Mouse (Mus musculus) left cerebral cortex, postnatal 36 days (tissue): ENCODE data around the gene Tpte. TPM values are rescaled to one million over a fixed set of nuclear protein-coding genes. Genes with fewer than 3 reads are reported as not detected.

Experiments used
- DNase-seq, 2 experiments: peaks; one replicate each; pipeline ENCODE4 v3.0.0; 2021 to 2022; ENCODE audit warnings: low spot score in 2 of 2, mixed read lengths in 1 of 2
- intact Hi-C: fragments of 180-260 bp; cut with DNase I; formaldehyde crosslinking; loops from one replicate; pipeline ENCODE4 v1.15.1; 2025
- total RNA-seq, 2 experiments: library from RNA; stranded (reverse); gene quantifications; 2 replicates each; pipeline ENCODE4 v1.2.3; 2021

Gene Tpte
- total RNA-seq, 2 experiments from 2014 or later = not detected

DNA sequence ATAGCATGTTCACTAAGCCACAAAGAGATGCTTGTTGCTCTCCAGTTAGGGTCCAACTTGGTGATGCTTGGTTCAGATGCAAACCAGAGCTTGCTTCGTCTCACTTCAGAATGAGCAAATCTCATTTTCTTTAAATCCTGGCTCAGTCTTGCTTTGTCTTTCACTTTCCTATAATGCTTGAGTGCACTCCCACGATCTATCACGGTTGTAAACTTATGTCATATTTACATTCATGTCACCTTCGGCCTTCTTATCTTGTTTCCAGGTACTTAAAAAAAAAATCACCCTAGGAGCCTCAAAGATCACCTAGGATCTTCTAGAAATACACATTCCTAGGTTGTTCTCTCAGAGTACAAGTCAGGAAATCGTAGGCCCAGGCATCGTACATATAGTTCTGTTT lies 76.6 kb downstream of the Tpte start:
- no peak for DNase-seq
- intact Hi-C loops = no loop called here

GRCm38 (mm10) chr8:22376311-22376710 lies 93.1 kb downstream of the Tpte start:
- intact Hi-C loops = loop anchor here (5.0 kb wide), 1 partner anchor 184 kb away; the partner anchor contains the start of gene Vps36
- DNase-seq = no peak

DNA sequence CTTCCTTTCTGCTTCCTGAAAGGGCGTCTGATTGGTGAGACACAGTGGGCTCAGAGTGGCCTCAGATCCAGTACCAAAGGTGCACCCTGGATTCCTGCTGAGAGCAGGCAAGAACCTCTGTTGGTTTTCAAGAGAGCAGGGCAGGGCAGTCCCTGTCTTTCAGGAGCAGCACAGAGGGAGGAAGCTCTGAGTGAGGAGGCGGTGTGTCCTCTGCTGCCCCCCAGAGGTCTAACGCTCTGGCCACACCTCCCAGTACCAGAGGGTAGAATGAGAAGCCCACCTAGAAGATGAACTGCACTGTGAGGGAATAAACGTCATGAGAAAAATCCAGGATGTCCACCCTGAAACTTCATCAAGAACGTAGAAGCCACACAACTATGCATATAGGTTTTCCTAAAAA lies 93.7 kb downstream of the Tpte start:
- DNase-seq = no peak
- intact Hi-C loops = loop anchor here (5.0 kb wide), 1 partner anchor 185 kb away; the partner anchor contains the start of gene Vps36

- intact Hi-C loops = no loop called here
- peak in 1 of 2 experiments; percentile 24 for DNase-seq
These were observed 97.7 kb downstream of the Tpte start for GRCm38 (mm10) chr8:22380934-22381333.

DNA sequence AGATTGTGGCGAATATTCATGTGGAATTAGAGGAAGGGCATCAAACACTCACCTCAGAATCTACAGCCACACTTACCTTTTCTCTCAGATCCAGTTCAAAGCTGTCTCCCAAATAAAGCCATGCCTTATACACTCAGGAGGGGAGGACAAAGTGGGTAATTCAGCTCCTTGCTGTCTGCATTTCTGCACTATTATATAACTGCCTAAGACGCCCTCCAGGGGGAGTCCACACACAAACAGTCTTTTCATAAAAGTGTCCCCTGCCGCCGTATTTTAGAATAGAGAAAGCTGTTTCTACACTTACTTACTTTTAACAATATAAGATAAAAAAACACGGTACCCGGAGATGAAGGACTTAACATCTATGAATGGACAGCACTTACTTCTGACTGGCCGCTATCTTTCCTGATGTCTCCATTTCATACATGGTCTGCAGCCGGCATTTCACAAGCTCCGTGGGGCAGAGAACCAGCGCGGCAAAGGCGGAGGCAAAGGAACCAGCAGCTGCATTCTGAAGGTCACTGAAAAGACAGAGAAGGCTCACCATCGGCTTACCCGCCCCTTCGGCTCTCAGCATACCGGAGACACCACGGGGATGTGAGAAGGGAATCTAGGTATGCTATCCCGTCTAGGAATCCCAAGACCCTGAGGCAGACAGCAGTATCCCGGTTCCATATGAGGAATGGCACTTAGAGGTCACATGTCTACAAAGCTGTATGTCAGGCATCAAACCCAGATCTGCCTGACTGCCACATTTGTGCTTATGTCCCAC lies 99.8 kb downstream of the Tpte start:
- no peak for DNase-seq
- intact Hi-C loops = no loop called here

DNA sequence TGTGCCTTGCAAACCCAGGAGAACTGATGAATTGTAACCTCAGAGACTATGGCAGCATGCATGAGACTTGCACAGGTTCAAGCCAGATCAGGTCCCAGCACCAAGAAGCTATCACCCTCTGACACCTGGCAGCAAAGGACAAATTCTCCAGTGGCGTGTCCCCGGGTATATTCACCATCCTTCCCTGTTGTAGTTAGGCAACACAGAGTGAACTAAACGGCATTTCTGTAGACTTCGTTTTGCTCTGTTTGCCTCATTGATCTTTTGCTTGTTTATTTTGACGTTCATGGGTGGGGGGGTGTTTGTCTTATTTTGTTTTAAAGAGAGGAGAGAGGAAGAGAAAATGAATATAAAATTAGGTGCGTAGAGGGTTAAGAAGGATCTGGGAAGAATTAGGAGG lies 101.9 kb downstream of the Tpte start:
- intact Hi-C loops = no loop called here
- DNase-seq = no peak

- no peak for DNase-seq
- intact Hi-C loops = loop anchor here (10.0 kb wide), 1 partner anchor 325 kb away; the partner anchor contains the start of genes Alg11 and Atp7b
These were observed 106.6 kb downstream of the Tpte start for GRCm38 (mm10) chr8:22389874-22390273.

DNA sequence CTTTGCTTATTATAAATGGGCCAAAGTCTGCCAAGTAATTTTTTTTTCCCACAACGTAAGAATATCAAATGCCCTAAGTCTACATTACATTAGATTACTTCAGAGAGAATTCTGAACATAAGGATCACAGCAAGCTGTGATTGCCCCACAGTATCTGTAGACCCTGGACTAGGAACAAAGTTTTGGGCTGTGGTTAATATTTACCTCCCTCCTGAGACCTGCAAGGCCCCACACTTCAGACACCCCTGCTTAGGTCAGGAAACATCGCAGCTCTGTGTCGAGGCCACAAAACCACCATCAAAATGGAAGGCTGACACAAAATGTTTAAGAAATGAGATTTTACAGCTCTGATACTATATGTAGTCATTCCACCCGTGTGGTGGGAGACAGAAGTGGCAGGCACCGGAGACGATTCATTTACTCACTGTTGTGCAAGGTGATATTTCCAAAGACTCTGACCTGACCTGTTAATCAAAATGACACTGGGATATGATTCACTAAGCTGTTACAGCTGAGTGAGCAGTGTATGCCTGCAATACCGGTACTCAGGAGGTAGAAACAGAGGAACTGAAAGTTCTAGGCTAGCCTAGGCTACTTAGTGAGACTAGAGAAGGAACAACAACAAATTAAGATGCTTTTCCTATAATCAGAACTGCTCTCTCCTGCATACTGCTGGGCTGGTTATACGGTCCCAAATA lies 107.7 kb downstream of the Tpte start:
- DNase-seq = no peak
- intact Hi-C loops = loop anchor here (10.0 kb wide), 1 partner anchor 326 kb away; the partner anchor contains the start of genes Alg11 and Atp7b

DNA sequence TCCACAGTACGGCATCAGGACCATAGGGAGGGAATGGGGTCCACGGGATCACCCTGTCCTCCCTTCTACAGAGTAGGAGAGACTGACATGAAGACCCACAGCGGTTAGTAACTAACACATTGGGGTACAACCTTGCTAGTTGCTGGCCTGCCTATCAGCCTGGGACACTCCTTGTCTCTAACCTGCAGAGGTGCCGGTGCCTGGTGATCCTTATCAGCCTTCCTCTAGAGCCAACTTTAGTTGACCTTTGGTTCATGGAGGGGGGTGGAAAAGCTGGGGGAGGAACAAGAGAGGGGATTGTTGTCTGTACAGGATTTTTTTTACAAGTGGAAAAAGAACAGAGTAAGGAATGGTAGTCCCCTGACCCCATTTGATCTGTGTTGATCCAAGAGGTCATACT lies 111.2 kb downstream of the Tpte start:
- DNase-seq = no peak
- intact Hi-C loops = loop anchor here (10.0 kb wide), 1 partner anchor 330 kb away; the partner anchor contains the start of genes Alg11 and Atp7b

GRCm38 (mm10) chr8:22395256-22395655 lies 112.0 kb downstream of the Tpte start:
- intact Hi-C loops = loop anchor here (5.0 to 10.0 kb wide), 2 partner anchors 203 to 330 kb away; partner anchors contain the start of genes Alg11, Atp7b and Vps36
- DNase-seq = no peak

GRCm38 (mm10) chr8:22397811-22398141 lies 114.5 kb downstream of the Tpte start:
- no peak for DNase-seq
- intact Hi-C loops = loop anchor here (5.0 to 10.0 kb wide), 2 partner anchors 205 to 333 kb away; partner anchors contain the start of genes Alg11, Atp7b and Vps36

- DNase-seq = peak; percentile 88 to 91
- intact Hi-C loops = loop anchor here (5.0 to 10.0 kb wide), 2 partner anchors 206 to 334 kb away; partner anchors contain the start of genes Alg11, Atp7b and Vps36
These were observed 115.1 kb downstream of the Tpte start, which contains the start of gene Slc25a15 for GRCm38 (mm10) chr8:22398142-22398951. Gene Slc25a15, minus strand, starts transcription at chr8:22398597.

DNA sequence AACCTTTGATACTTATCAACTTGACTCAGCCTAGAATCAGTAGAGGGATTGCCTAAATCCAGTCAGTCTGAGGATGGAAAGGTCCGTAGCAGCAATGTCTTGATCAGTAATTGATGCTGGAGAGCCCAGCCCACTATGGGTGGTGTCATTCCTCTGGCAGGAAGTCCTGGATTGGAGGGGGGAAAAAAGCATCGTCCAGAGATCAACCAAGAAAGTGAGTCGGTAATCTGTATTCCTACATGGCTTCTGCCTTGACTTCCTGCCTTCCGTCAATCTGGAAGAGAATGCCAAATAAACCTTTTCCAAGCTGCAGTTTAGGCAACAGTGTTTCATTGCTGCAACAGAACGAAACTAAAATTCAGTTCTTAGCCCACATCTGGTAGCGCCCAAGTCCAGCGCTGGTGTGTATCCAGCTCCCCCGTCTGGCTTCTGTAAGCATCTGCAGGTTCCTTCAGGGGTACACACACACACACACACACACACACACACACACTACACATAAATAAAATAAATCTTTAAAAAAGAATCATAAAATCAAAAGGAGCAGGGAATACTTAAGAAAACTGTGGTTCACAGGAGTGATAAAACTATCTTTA lies 116.1 kb downstream of the Tpte start:
- DNase-seq = no peak
- intact Hi-C loops = loop anchor here (5.0 to 10.0 kb wide), 2 partner anchors 207 to 335 kb away; partner anchors contain the start of genes Alg11, Atp7b and Vps36

GRCm38 (mm10) chr8:22400593-22400992 lies 117.4 kb downstream of the Tpte start:
- no peak for DNase-seq
- intact Hi-C loops = no loop called here

GRCm38 (mm10) chr8:22403235-22403634 lies 120.0 kb downstream of the Tpte start:
- intact Hi-C loops = no loop called here

DNA sequence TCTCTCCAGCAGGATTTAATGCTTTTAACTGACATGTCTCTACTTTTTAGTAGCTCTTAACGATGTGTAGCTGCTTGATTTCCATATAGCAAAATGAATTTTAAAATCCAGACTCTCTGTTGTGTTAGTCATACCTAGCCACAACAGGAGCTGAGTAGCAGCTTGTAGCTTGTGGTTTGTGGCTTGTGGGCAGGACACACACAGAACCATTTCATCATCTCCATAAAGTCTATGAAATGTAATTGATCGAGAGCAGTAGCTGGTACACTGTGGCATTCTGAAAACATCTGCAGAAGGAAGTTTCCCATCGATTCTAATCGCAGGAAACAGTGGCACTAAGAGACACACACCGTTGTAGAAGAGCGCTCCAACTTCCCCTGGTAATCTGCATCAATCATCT lies 122.5 kb downstream of the Tpte start:
- intact Hi-C loops = no loop called here
- DNase-seq = no peak

More at GRCm38 (mm10) chr8:22403235-22403634, 120.0 kb downstream of the Tpte start:
- no peak for DNase-seq

GRCm38 (mm10) chr8:22410688-22411281 lies 127.5 kb downstream of the Tpte start:
- no peak for DNase-seq

GRCm38 (mm10) chr8:22411282-22411702 lies 128.1 kb downstream of the Tpte start, which contains the start of gene Mrps31:
Gene Mrps31, plus strand, starts transcription at chr8:22411361.
- peak; percentile 82 to 85 for DNase-seq

More at GRCm38 (mm10) chr8:22410688-22411281, 127.5 kb downstream of the Tpte start:
- intact Hi-C loops = loop anchor here (2.0 to 5.0 kb wide), 2 partner anchors 218 to 418 kb away; partner anchors contain the start of gene Vps36

More at GRCm38 (mm10) chr8:22411282-22411702, 128.1 kb downstream of the Tpte start, which contains the start of gene Mrps31:
- intact Hi-C loops = loop anchor here (2.0 to 5.0 kb wide), 2 partner anchors 218 to 419 kb away; partner anchors contain the start of gene Vps36
